Mouse (Mus musculus) cerebellum, postnatal 14 days (tissue): ENCODE data around the gene Gm10271.

ENCODE experiments used
- DNase-seq, 2 experiments: peaks; one replicate each; pipeline ENCODE4 v3.0.0; 2021; ENCODE audit warnings: mixed read lengths in 2 of 2

Gene Gm10271

GRCm38 (mm10) chr10:116972509-116972908, at the start of gene Gm10271:
Gene Gm10271 (minus strand): TSS chr10:116972609.
- DNase-seq = no peak

GRCm38 (mm10) chr10:117021020-117021754, 48.8 kb upstream of the Gm10271 start:
- no peak for DNase-seq

DNA sequence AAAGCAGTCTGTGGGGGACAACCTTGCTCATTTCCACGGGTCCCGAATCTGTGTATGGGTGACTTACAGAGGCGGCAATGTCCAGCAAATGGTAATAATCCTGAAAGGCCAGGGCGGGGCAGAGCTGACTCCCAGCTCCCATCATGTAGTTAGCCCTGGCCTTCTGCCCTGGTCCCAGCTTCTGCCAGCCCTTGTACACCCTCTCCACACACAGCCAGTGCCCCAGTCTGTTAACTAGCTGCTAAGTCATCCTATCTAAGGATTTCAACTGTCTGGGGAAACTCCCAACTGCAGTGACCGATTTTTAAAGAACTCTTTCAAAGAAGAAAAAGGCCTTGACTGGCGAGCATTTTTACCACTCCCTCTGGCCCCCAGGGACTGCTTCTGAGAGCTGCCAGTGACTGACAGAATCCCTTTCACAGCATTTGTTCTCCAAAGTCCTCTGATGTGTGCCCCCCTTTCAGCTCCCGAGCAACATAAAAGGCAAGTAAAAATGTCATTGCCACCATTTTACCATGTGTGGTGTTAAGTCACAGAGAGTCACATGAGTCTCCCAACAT, 46.0 kb upstream of the Gm10271 start:
- DNase-seq = peak; percentile 13 to 25

GRCm38 (mm10) chr10:117014565-117014964, 42.2 kb upstream of the Gm10271 start:
- no peak for DNase-seq

DNA sequence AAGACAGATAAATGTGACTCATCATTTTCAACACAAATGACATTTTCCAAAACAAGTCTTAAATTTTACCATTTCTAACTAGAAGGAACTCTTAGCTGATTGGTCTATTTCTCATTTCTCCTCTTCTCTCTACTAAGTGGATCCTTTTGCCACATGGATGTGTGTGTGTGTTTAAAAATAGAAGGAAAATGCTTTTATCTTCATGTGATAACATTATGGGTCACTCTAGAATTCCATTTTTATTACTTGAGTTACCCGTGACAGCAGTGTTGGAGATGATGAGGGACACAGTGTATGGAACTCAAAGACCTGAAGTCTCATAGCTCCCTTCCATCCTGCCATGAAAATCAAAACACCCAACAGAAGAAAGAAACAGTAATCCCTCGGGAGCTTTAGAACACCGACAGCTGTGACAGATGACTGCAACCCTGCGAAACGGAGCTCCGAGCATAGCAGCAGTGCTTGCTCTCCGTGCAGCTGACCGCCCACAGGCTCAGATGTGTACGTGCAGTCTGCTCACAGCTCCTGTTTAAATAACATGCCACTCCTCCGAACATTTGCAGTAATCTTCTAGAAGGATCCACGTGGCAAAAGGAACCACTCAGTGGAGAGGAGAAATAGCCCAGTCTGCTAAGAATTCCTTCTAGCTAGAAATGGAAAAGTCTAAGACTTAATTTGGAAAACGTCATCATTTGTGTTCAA, 41.4 kb upstream of the Gm10271 start:
- DNase-seq = no peak

DNA sequence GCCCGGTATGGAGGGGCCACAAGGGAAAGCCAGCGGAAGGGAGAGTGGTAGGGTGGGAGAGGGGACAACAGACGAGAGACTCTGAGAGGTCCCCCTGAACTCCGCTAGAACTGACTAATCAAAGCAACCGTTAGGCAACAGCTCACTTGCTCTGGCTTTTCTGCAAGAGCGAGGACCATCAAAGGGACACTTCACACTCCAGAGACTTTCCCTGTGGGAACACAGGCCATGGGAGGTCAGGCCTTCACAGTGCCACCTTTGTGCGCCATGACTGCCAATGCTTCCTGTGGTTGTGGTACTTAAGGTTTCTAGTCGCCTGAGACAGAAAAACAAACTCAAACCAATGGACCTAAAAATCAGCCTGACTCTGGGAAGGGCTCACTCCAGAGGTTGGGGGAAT, 38.6 kb upstream of the Gm10271 start:
- no peak for DNase-seq

- DNase-seq = no peak
These were observed 37.3 kb upstream of the Gm10271 start for GRCm38 (mm10) chr10:117009691-117010090.

- DNase-seq = no peak
These were observed 33.5 kb upstream of the Gm10271 start for GRCm38 (mm10) chr10:117005707-117006464.

GRCm38 (mm10) chr10:117004695-117005094, 32.3 kb upstream of the Gm10271 start:
- no peak for DNase-seq

DNA sequence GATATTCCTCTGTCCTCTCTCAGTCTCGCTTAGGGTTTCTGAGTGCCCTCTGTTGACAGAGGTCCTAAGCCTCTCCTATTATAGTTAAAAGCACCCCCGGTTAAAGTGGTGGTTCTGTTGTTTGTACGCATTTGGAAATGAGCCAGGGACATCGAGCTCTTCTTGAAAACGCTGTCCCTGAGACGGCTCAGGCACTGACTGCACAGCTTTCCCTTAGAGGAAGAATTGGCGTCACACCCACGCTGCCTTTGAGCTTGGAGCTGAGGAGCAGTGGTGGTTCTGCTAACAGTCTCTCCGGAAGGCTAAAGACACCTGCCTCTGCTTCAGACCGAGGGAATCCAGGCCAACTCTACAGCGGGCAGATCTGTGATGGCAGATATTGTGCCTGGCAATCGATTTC, 28.6 kb upstream of the Gm10271 start:
- DNase-seq = peak; percentile 24 to 25

DNA sequence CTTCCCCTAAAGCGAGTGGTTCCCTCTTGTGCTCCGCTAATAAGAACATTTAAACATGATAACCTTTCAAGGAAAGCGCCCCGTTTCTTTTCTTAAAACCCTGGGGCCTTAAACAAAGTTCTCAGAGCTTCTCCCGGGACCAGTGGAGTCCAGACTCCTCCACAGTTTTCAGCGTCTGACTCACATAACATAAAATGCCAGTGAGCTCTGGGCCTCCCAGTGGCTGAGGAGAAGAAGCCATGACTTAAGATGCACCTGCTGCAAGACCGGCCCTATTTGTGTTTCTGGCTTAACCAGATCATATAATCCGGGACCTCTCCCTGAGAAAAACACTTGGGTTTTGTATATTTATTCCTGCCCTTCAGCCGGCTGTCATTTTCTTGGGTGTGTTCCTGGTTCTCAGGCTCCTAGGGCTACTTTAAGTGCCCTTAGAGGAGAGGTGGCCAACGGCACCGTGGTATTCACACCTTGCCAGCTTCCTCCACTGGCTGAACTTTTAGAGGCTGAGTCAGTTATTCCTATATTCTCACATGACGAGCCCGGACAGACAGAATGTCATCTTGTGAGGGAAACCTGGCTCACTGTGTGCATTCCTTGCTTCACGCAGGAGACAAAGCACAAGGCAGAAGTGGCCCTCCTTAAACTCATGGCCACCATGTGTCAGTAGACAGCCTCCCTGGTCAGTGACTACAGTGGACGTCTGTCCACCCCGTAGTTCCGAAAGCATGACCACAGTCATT, 26.5 kb upstream of the Gm10271 start:
- DNase-seq = no peak

- no peak for DNase-seq
These were observed 23.8 kb upstream of the Gm10271 start for GRCm38 (mm10) chr10:116996236-116996600.

DNA sequence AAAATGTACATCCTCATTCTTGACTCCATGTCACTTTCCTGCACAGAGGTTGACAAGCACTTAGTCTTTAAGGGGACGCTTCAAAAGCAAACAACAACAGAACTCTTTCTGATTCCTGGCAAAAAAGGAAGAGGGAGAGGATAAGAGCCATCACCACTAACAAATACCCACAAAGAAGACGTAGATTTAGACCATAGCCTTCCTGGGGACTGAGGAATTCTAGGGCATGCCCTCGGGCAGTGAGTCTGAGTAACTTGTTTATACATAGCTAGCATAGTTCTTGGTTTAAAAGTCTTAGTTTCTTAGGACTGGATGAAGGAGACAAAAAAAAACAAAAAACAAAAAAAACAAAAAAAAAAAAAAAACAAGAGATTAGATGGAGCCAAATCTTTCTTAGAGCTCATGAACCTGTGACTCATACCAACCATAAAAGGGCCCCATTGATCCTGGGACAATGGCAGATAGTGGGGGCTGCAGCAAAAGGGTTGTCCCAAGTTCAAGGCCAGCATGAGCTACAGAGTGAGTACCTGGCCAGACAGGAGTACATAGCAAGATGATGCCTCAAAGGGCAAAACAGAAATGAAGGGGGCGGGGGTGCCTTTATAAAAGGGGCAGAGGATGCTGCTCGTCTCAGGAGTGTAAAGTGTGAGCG, 23.3 kb upstream of the Gm10271 start:
- no peak for DNase-seq

GRCm38 (mm10) chr10:116995162-116995561, 22.8 kb upstream of the Gm10271 start:
- DNase-seq = no peak

GRCm38 (mm10) chr10:116993971-116994370, 21.6 kb upstream of the Gm10271 start:
- no peak for DNase-seq

GRCm38 (mm10) chr10:116986264-116987082, 14.1 kb upstream of the Gm10271 start, which contains the start of gene Best3:
Gene Best3 (plus strand): TSS chr10:116986314.
- no peak for DNase-seq

GRCm38 (mm10) chr10:116984836-116985235, 12.4 kb upstream of the Gm10271 start:
- DNase-seq = no peak

DNA sequence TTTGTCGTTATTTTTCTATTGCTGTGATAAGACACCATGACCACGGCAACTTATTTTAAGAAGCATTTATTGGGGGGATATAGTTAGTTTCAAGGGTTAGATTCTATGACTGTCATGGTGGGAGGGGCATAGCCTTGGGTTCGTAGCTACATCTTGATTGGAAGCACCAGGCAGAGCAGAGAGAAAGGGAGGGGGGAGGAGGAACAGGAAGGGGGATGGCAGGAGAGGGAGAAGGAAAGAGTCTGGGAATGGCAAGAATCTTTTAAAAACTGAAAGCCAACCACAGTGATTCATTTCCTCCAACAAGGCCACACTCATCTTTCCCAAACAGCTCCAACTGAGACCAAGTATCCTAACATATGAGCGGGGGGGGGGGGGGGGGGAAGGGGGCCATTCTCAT, 10.1 kb upstream of the Gm10271 start:
- DNase-seq = no peak

DNA sequence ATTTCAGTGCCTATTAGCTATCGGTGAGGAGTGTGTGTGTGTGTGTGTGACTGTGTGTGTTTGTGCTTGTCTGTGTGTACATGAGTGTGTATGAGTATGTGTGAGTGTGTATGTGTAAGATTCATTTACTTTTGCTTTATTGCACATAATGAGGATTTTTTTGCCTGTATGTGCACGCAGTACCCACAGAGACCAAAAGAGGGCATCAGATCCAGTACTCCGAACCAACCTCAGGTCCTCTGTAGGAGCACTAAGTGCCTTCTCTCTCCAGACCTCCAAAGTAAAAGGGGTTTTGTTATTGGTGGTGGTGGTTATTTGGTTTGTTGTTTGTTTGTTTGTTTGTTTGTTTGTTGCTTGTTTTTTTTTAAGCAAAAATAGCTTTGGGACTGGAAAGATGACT, 8.5 kb upstream of the Gm10271 start:
- peak; percentile 29 to 64 for DNase-seq

GRCm38 (mm10) chr10:116980273-116980672, 7.9 kb upstream of the Gm10271 start:
- no peak for DNase-seq

GRCm38 (mm10) chr10:116978841-116979240, 6.4 kb upstream of the Gm10271 start:
- peak; percentile 83 to 90 for DNase-seq
